Mouse (Mus musculus) hindbrain, postnatal 0 days (tissue): ENCODE data around the gene Nog. TPM values are rescaled to one million over a fixed set of nuclear protein-coding genes. Genes with fewer than 3 reads are reported as not detected.

ENCODE experiments used
- ATAC-seq: fragments of 200-750 bp; cut with Nextera tagmentation; 2 replicates; pipeline ENCODE4 v1.8.0; 2017; ENCODE audit warnings: mild to moderate bottlenecking, moderate TSS enrichment, moderate library complexity
- DNase-seq: peaks from one replicate; pipeline ENCODE4 v3.0.0-alpha.2; 2015; ENCODE audit warnings: low spot score
- H3K27ac ChIP-seq: fragments of 300-500 bp; sonication (generic); 2 replicates; pipeline ENCODE4 v1.5.1; 2014; ENCODE audit warnings: mild to moderate bottlenecking
- H3K27me3 ChIP-seq: fragments of 300-500 bp; sonication (generic); 2 replicates; pipeline ENCODE4 v1.6.1; 2014; ENCODE audit warnings: low read length, mixed read lengths; ENCODE audit not compliant: insufficient read depth
- H3K36me3 ChIP-seq: fragments of 300-500 bp; sonication (generic); 2 replicates; pipeline ENCODE4 v1.6.1; 2014; ENCODE audit warnings: low read length, mixed read lengths; ENCODE audit not compliant: insufficient read depth
- H3K4me1 ChIP-seq: fragments of 300-500 bp; sonication (generic); 2 replicates; pipeline ENCODE4 v1.6.1; 2014; ENCODE audit warnings: antibody characterized with exemption, low read length, mixed read lengths; ENCODE audit not compliant: insufficient read depth
- H3K4me2 ChIP-seq: fragments of 300-500 bp; sonication (generic); 2 replicates; pipeline ENCODE4 v1.6.1; 2014; ENCODE audit warnings: low read depth, mild to moderate bottlenecking, low read length, moderate library complexity, mixed read lengths
- H3K4me3 ChIP-seq: fragments of 300-500 bp; sonication (generic); 2 replicates; pipeline ENCODE4 v1.5.1; 2014; ENCODE audit warnings: low read length
- H3K9ac ChIP-seq: fragments of 300-500 bp; sonication (generic); replicated peaks from 2 replicates; pipeline ENCODE4 v1.6.1; 2014; ENCODE audit warnings: mild to moderate bottlenecking, low read length, moderate library complexity, mixed read lengths
- H3K9me3 ChIP-seq: fragments of 300-500 bp; sonication (generic); 2 replicates; pipeline ENCODE4 v1.6.1; 2016; ENCODE audit warnings: low read length, mixed read lengths
- CTCF ChIP-seq: IDR thresholded peaks from 2 replicates; pipeline ENCODE4 v1.5.1; 2016; ENCODE audit warnings: antibody characterized with exemption, control low read depth, low read depth
- WGBS: fragments of 180-500 bp; shearing (Covaris S2); extraction: QIAGEN DNeasy Blood & Tissue Kit; methylation state at CpG from one replicate; pipeline ENCODE4 v1.1.7; 2014; 5-methylcytosine and 5-hydroxymethylcytosine counted together
- polyA plus RNA-seq: library from polyadenylated mRNA; unstranded; fragments of >200 nt; fragmentation: Nextera tagmentation; extraction: Ambion mirVana; gene quantifications from 2 replicates; pipeline ENCODE4 v1.2.1, GENCODE M21; 2015
- total RNA-seq: library from RNA; depleted of rRNA; stranded (reverse); fragments of >200 nt; gene quantifications from 2 replicates; pipeline ENCODE4 v1.2.3, GENCODE M21; 2014; rRNA removed

Nog gene
- total and polyA plus RNA-seq, 2 experiments from 2014 or later = 5.7 to 18.0 TPM

- no peak overlapping the region for H3K9ac ChIP-seq
- H3K4me3 ChIP-seq = no peak overlapping the region
- DNase-seq (no peak), ATAC-seq (no peak)
- WGBS = 54% methylated on average over 5 of the region's 5 CpGs
- H3K9me3 ChIP-seq = no peaks in the 10 kb centered on the region
- 0 out of 2 replicates have a peak, but pooled peaks cover 3% of the 10 kb centered on the region for H3K27me3 ChIP-seq
- H3K4me2 ChIP-seq = peak overlapping the region; percentile 91
- H3K27ac ChIP-seq = no peak overlapping the region; the same call in 1 of the 2 replicates
- no peak for TF ChIP-seq CTCF
- H3K4me1 ChIP-seq = peaks cover 5% of the 10 kb centered on the region; the same call in 1 of the 2 replicates
- no peaks in the 10 kb centered on the region for H3K36me3 ChIP-seq
These were observed 4.6 kb downstream of the Nog start for GRCm38 (mm10) chr11:89297521-89297920.

- Histone ChIP-seq H3K27ac (no peak overlapping the region), H3K4me3 (no peak overlapping the region), H3K9ac (no peak overlapping the region), H3K4me1 (no peaks in the 10 kb centered on the region), H3K36me3 (no peaks in the 10 kb centered on the region), H3K9me3 (no peaks in the 10 kb centered on the region), H3K4me2 (no peak overlapping the region), H3K27me3 (no peaks in the 10 kb centered on the region; the same call in 1 of the 2 replicates)
- no peak for ATAC-seq
- 84% methylated on average over 13 of the region's 13 CpGs for WGBS
- DNase-seq = no peak
- TF ChIP-seq CTCF = no peak
These were observed 32.2 kb downstream of the Nog start for GRCm38 (mm10) chr11:89269809-89270361.

- DNase-seq (no peak), ATAC-seq (no peak)
- H3K27me3 ChIP-seq = no peaks in the 10 kb centered on the region; the same call in 1 of the 2 replicates
- H3K4me1 ChIP-seq = no peaks in the 10 kb centered on the region
- H3K9me3 ChIP-seq = no peaks in the 10 kb centered on the region
- H3K4me2 ChIP-seq = no peak overlapping the region
- H3K27ac ChIP-seq = no peak overlapping the region
- H3K36me3 ChIP-seq = no peaks in the 10 kb centered on the region
- no peak overlapping the region for H3K4me3 ChIP-seq
- no peak overlapping the region for H3K9ac ChIP-seq
- 90% methylated on average over 3 of the region's 3 CpGs for WGBS
- TF ChIP-seq CTCF = no peak
These were observed 34.6 kb downstream of the Nog start for GRCm38 (mm10) chr11:89267520-89267919.

- Histone ChIP-seq H3K4me2 (no peak overlapping the region), H3K9ac (no peak overlapping the region), H3K4me3 (no peak overlapping the region), H3K4me1 (no peaks in the 10 kb centered on the region), H3K27me3 (no peaks in the 10 kb centered on the region; the same call in 1 of the 2 replicates), H3K9me3 (no peaks in the 10 kb centered on the region), H3K36me3 (no peaks in the 10 kb centered on the region), H3K27ac (no peak overlapping the region)
- WGBS = 57% methylated on average over 4 of the region's 4 CpGs
- no peak for DNase-seq
- no peak for ATAC-seq
- TF ChIP-seq CTCF = no peak
These were observed 37.1 kb downstream of the Nog start for GRCm38 (mm10) chr11:89265080-89265479.

- no peak for TF ChIP-seq CTCF
- DNase-seq = no peak
- no peak for ATAC-seq
- no peaks in the 10 kb centered on the region for H3K4me1 ChIP-seq
- WGBS = 30% methylated on average over 7 of the region's 7 CpGs
- no peak overlapping the region for H3K4me3 ChIP-seq
- no peaks in the 10 kb centered on the region for H3K9me3 ChIP-seq
- no peak overlapping the region for H3K9ac ChIP-seq
- H3K27me3 ChIP-seq = no peaks in the 10 kb centered on the region
- H3K4me2 ChIP-seq = no peak overlapping the region
- no peaks in the 10 kb centered on the region for H3K36me3 ChIP-seq
- H3K27ac ChIP-seq = no peak overlapping the region
These were observed 42.7 kb downstream of the Nog start for GRCm38 (mm10) chr11:89259338-89259915.

- no peak overlapping the region for H3K9ac ChIP-seq
- ATAC-seq (no peak), DNase-seq (peak; percentile 9)
- no peaks in the 10 kb centered on the region for H3K27me3 ChIP-seq
- no peak overlapping the region for H3K27ac ChIP-seq
- 57% methylated on average over 2 of the region's 2 CpGs for WGBS
- H3K4me2 ChIP-seq = no peak overlapping the region
- H3K9me3 ChIP-seq = no peaks in the 10 kb centered on the region
- H3K4me1 ChIP-seq = no peaks in the 10 kb centered on the region
- H3K4me3 ChIP-seq = no peak overlapping the region
- no peak for TF ChIP-seq CTCF
- H3K36me3 ChIP-seq = no peaks in the 10 kb centered on the region
These were observed 44.2 kb downstream of the Nog start for GRCm38 (mm10) chr11:89257893-89258292.

GRCm38 (mm10) chr11:89253973-89254372 lies 48.2 kb downstream of the Nog start:
- H3K27ac ChIP-seq = no peak overlapping the region
- no peak for ATAC-seq
- no peak for DNase-seq
- H3K4me1 ChIP-seq = no peaks in the 10 kb centered on the region
- WGBS = 64% methylated on average over 13 of the region's 13 CpGs
- H3K4me3 ChIP-seq = no peak overlapping the region
- H3K4me2 ChIP-seq = no peak overlapping the region
- no peaks in the 10 kb centered on the region for H3K9me3 ChIP-seq
- H3K36me3 ChIP-seq = no peaks in the 10 kb centered on the region
- no peak for TF ChIP-seq CTCF
- no peak overlapping the region for H3K9ac ChIP-seq
- H3K27me3 ChIP-seq = no peaks in the 10 kb centered on the region

Other genes starting within 250 kb of the Nog start
- gene Dgke, start 235.5 kb downstream of the Nog start, total RNA-seq = 32.6 and 33.5 TPM in 2 replicates
- 14.6 and 14.7 TPM in 2 replicates for gene Dgke, start 235.5 kb downstream of the Nog start, polyA plus RNA-seq
- not detected in 2 replicates for gene Gm525, start 228.5 kb downstream of the Nog start, total RNA-seq
- 0.48 and 0.63 TPM in 2 replicates for gene Gm525, start 228.5 kb downstream of the Nog start, polyA plus RNA-seq